ENCODE assay signal across 20 mouse cellular contexts in genomic region chr2:26605331-26605730, GRCm38 (mm10). TPM values are rescaled to one million over a fixed set of nuclear protein-coding genes. Genes with fewer than 3 reads are reported as not detected.
"Had no signal": no experiment of that assay in that cellular context is flagged by ENCODE, and none has a peak within 500 bp of the region (broad histone marks: within the 10 kb centered on the region; RNA-seq: fewer than 3 reads in every experiment).

No protein-coding gene starts in this region.

- H3K27me3 ChIP-seq: intestine, embryonic 15.5 days had no signal

- H3K4me3 ChIP-seq: layer of hippocampus, adult 2 months had no signal

- H3K36me3 ChIP-seq: intestine, embryonic 15.5 days; limb, embryonic 13.5 days; midbrain, embryonic 12.5 days; neural tube, embryonic 13.5 days had no signal

- H3K9me3 ChIP-seq: intestine, embryonic 15.5 days; limb, embryonic 13.5 days; midbrain, embryonic 12.5 days; neural tube, embryonic 13.5 days had no signal

- ATAC-seq: intestine, embryonic 15.5 days; midbrain, embryonic 16.5 days had no signal

- H3K9ac ChIP-seq: intestine, embryonic 15.5 days; midbrain, embryonic 12.5 days; neural tube, embryonic 13.5 days had no signal

- DNase-seq: kidney, adult 18-20 months; kidney, postnatal 10 days; kidney, postnatal 4 days; lung, adult 18-20 months; lung, postnatal 14 days; retina, postnatal 1 day; right cerebral cortex, postnatal 4 days; spleen, adult 18-20 months had no signal

- H3K27ac ChIP-seq: intestine, embryonic 15.5 days; layer of hippocampus, adult 2 months; limb, embryonic 13.5 days; midbrain, embryonic 12.5 days; neural tube, embryonic 13.5 days had no signal

RNA-seq across cellular contexts. Expression of gene Gm20532, which starts 18.9 kb away (rescaled TPM):
- total RNA-seq: layer of hippocampus, adult 2 months; layer of hippocampus, postnatal 10 days; left cerebral cortex, postnatal 36 days; megakaryocyte-erythroid progenitor cell, adult 5-6 weeks had no signal
- polyA plus RNA-seq: intestine, embryonic 15.5 days; kidney, embryonic 14.5 days; limb, embryonic 13.5 days; liver, embryonic 11.5 days; midbrain, embryonic 12.5 days; midbrain, embryonic 16.5 days; neural tube, embryonic 13.5 days; stomach, embryonic 14.5 days had no signal
